Mouse (Mus musculus): Measurements from ENCODE around the gene Mri1. TPM values are rescaled to one million over a fixed set of nuclear protein-coding genes. Genes with fewer than 3 reads are reported as not detected.
A peak's percentile ranks its signal among the peaks of the same experiment; 100 is the strongest.
"Not testable (repeated sequence)": the region's sequence is repeated elsewhere in the genome, so short reads cannot be mapped to it uniquely, and the experiment has no call there.

The Mri1 gene
- polyA plus RNA-seq (2014; fragmentation: Nextera tagmentation; extraction: Ambion mirVana) = 39.9 and 40.2 TPM in 2 replicates

DNA sequence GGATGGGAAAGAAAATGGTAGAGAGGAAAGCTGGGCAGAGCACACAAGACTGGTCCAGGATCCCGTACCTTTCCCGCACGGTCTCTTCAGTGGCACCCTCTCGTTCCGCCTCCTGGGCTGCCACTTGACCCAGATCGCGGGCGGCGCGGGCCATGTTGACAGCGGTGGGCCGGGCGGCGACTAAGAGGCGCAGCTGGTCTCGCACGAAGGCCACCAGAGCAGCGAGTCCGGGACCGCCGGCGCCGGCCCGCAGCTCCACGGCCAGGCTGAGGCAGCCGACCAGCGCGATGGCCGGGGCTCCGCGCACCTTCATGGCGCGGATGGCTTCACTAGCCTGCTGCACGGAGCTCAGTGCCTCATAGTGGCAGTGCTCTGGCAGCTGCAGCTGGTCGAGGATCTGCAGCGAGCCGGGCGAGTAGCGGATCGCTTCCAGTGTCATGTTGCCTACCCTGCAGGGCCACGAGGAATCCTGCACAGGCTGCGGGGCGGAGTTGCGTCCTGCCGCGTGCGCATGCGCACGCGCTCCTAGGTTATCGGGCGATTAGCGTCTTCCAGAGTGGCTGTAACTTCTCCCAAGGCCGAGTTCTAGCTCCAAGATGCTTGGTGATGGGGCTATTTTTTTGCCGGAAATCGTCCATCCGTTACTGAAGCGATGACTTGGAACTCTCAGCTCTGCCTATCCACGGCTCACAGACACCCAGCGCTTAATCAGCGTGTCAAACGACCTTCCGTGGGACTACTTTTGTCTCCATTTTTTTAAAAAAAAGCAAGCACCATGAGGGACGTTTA is at the start of gene Mri1:
TSS of gene Mri1 (minus strand) at position 505 of the 789 bp plus-strand sequence.
- Histone ChIP-seq H3K36me3 (ENCODE audit: control insufficient read depth, insufficient read depth, low read length) (peaks cover 66% of the 10 kb centered on the region), H3K9ac (replicated peaks; ENCODE audit: low read length) (peak within 1 kb of the TSS; percentile 71), H3K27me3 (ENCODE audit: control insufficient read depth, insufficient read depth, low read length) (no peaks in the 10 kb centered on the region), H3K27ac (replicated peaks; ENCODE audit: low read depth, low read length) (peak within 1 kb of the TSS; percentile 89), H3K4me2 (ENCODE audit: low read length) (peak within 1 kb of the TSS; percentile 87), H3K9me3 (ENCODE audit: control insufficient read depth, low read length) (no peaks in the 10 kb centered on the region), H3K4me1 (ENCODE audit: control insufficient read depth, insufficient read depth, low read length) (peaks cover 15% of the 10 kb centered on the region), H3K4me3 (replicated peaks; ENCODE audit: low read depth, low read length) (peak within 1 kb of the TSS; percentile 66)
- ATAC-seq (ENCODE audit: low FRiP score, low TSS enrichment) (peak; percentile 88), DNase-seq (peak; percentile 97)
- under 1% methylated on average over 64 of the region's 64 CpGs for WGBS

GRCm38 (mm10) chr8:84303951-84304350 is 46.8 kb upstream of the Mri1 start:
- Histone ChIP-seq H3K9ac (replicated peaks; ENCODE audit: low read length) (no peak overlapping the region), H3K27ac (replicated peaks; ENCODE audit: low read depth, low read length) (no peak overlapping the region), H3K9me3 (ENCODE audit: control insufficient read depth, low read length) (no peaks in the 10 kb centered on the region; the same call in 1 of the 2 replicates), H3K36me3 (ENCODE audit: control insufficient read depth, insufficient read depth, low read length) (no peaks in the 10 kb centered on the region), H3K4me2 (ENCODE audit: low read length) (no peak overlapping the region), H3K4me3 (replicated peaks; ENCODE audit: low read depth, low read length) (no peak overlapping the region), H3K4me1 (ENCODE audit: control insufficient read depth, insufficient read depth, low read length) (no peaks in the 10 kb centered on the region), H3K27me3 (ENCODE audit: control insufficient read depth, insufficient read depth, low read length) (no peaks in the 10 kb centered on the region)
- WGBS = 91% methylated on average over 2 of the region's 2 CpGs
- no peak for DNase-seq
- no peak for ATAC-seq (ENCODE audit: low FRiP score, low TSS enrichment)

GRCm38 (mm10) chr8:84297029-84297785 is 40.1 kb upstream of the Mri1 start:
- H3K27me3 ChIP-seq (ENCODE audit: control insufficient read depth, insufficient read depth, low read length) = no peaks in the 10 kb centered on the region
- no peak overlapping the region for H3K27ac ChIP-seq (replicated peaks; ENCODE audit: low read depth, low read length)
- no peaks in the 10 kb centered on the region for H3K36me3 ChIP-seq (ENCODE audit: control insufficient read depth, insufficient read depth, low read length)
- WGBS = 63% methylated on average over 5 of the region's 5 CpGs
- H3K4me3 ChIP-seq (replicated peaks; ENCODE audit: low read depth, low read length) = no peak overlapping the region
- DNase-seq (no peak), ATAC-seq (ENCODE audit: low FRiP score, low TSS enrichment) (no peak)
- H3K4me2 ChIP-seq (ENCODE audit: low read length) = no peak overlapping the region
- no peaks in the 10 kb centered on the region; the same call in 1 of the 2 replicates for H3K9me3 ChIP-seq (ENCODE audit: control insufficient read depth, low read length)
- H3K9ac ChIP-seq (replicated peaks; ENCODE audit: low read length) = no peak overlapping the region
- H3K4me1 ChIP-seq (ENCODE audit: control insufficient read depth, insufficient read depth, low read length) = no peaks in the 10 kb centered on the region

DNA sequence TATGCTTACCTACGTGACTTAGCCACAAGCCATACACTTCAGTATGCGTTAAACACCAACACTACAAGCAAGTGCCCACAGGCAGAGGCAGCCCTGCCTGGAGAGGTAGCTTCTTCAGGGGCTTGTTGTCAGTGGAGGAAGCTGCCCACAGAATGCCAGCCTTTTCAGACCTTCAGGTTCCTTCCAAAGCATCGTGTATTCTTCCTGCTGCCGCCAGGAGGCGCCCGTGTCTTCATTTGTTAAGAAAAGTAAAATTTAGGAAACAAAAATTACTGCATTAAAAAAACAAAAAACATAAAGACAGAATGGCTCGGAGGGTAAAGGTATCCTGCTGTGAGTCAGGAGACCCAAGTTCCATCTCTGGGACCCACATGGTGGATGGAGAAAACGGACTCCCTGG is 34.6 kb upstream of the Mri1 start:
- Histone ChIP-seq H3K4me2 (ENCODE audit: low read length) (no peak overlapping the region), H3K36me3 (ENCODE audit: control insufficient read depth, insufficient read depth, low read length) (no peaks in the 10 kb centered on the region), H3K27ac (replicated peaks; ENCODE audit: low read depth, low read length) (no peak overlapping the region), H3K9me3 (ENCODE audit: control insufficient read depth, low read length) (no peaks in the 10 kb centered on the region), H3K4me1 (ENCODE audit: control insufficient read depth, insufficient read depth, low read length) (no peaks in the 10 kb centered on the region), H3K27me3 (ENCODE audit: control insufficient read depth, insufficient read depth, low read length) (no peaks in the 10 kb centered on the region), H3K4me3 (replicated peaks; ENCODE audit: low read depth, low read length) (no peak overlapping the region), H3K9ac (replicated peaks; ENCODE audit: low read length) (no peak overlapping the region)
- WGBS = 24% methylated on average over 8 of the region's 8 CpGs
- ATAC-seq (ENCODE audit: low FRiP score, low TSS enrichment) = no peak
- peak; percentile 88 for DNase-seq

- no peak for ATAC-seq (ENCODE audit: low FRiP score, low TSS enrichment)
- no peaks in the 10 kb centered on the region for H3K36me3 ChIP-seq (ENCODE audit: control insufficient read depth, insufficient read depth, low read length)
- no peak overlapping the region for H3K4me2 ChIP-seq (ENCODE audit: low read length)
- H3K9me3 ChIP-seq (ENCODE audit: control insufficient read depth, low read length) = no peaks in the 10 kb centered on the region
- H3K9ac ChIP-seq (replicated peaks; ENCODE audit: low read length) = no peak overlapping the region
- H3K27me3 ChIP-seq (ENCODE audit: control insufficient read depth, insufficient read depth, low read length) = no peaks in the 10 kb centered on the region
- 63% methylated on average over 5 of the region's 5 CpGs for WGBS
- no peak overlapping the region for H3K4me3 ChIP-seq (replicated peaks; ENCODE audit: low read depth, low read length)
- no peak for DNase-seq
- H3K27ac ChIP-seq (replicated peaks; ENCODE audit: low read depth, low read length) = no peak overlapping the region
- no peaks in the 10 kb centered on the region for H3K4me1 ChIP-seq (ENCODE audit: control insufficient read depth, insufficient read depth, low read length)
These were observed 34.0 kb upstream of the Mri1 start for GRCm38 (mm10) chr8:84291086-84291485.

DNA sequence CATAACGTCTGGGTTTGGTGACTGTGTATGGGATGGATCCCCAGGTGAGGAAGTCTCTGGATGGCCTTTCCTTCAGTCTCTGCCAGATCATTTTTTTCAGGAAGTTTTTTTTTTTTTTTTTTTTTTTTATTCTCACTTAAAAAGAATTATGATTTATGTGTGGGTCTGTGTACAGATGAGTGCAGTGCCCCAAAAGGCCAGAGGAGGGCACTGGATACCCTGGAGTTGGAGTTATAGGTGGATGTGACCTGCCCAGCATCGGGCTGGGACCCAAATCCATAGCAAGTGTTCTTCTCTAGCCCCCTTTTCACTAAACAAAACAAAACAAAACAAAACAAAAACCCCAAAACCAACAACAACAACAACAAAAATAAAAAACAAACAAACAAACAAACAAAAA is 31.8 kb upstream of the Mri1 start:
- H3K9ac ChIP-seq (replicated peaks; ENCODE audit: low read length) = no peak overlapping the region
- no peak overlapping the region for H3K4me2 ChIP-seq (ENCODE audit: low read length)
- H3K27ac ChIP-seq (replicated peaks; ENCODE audit: low read depth, low read length) = no peak overlapping the region
- peak; percentile 31 for DNase-seq
- H3K36me3 ChIP-seq (ENCODE audit: control insufficient read depth, insufficient read depth, low read length) = no peaks in the 10 kb centered on the region
- 55% methylated on average over 2 of the region's 2 CpGs for WGBS
- no peak overlapping the region for H3K4me3 ChIP-seq (replicated peaks; ENCODE audit: low read depth, low read length)
- H3K9me3 ChIP-seq (ENCODE audit: control insufficient read depth, low read length) = no peaks in the 10 kb centered on the region
- no peak for ATAC-seq (ENCODE audit: low FRiP score, low TSS enrichment)
- H3K27me3 ChIP-seq (ENCODE audit: control insufficient read depth, insufficient read depth, low read length) = no peaks in the 10 kb centered on the region
- no peaks in the 10 kb centered on the region for H3K4me1 ChIP-seq (ENCODE audit: control insufficient read depth, insufficient read depth, low read length)

DNA sequence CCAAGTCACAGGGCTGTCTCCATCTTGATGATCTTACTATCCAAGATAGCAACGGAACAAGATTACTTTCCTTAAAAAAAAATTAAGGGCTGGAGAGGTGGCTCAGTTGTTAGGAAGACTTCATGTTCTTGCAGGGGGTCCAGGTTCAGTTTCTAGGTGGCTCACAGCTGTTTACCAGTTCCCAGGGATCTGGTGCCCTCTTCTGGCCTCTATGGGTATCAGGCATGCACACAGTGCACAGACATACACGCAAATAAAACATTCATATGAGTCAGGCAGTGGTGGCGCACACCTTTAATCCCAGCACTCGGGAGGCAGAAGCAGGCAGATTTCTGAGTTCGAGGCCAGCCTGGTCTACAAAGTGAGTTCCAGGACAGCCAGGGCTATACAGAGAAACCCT is 28.5 kb upstream of the Mri1 start:
- not testable (repeated sequence) for H3K36me3 ChIP-seq (ENCODE audit: control insufficient read depth, insufficient read depth, low read length); H3K4me1 ChIP-seq (ENCODE audit: control insufficient read depth, insufficient read depth, low read length); H3K27me3 ChIP-seq (ENCODE audit: control insufficient read depth, insufficient read depth, low read length); H3K27ac ChIP-seq (replicated peaks; ENCODE audit: low read depth, low read length); H3K4me3 ChIP-seq (replicated peaks; ENCODE audit: low read depth, low read length); ATAC-seq (ENCODE audit: low FRiP score, low TSS enrichment); H3K9me3 ChIP-seq (ENCODE audit: control insufficient read depth, low read length); H3K9ac ChIP-seq (replicated peaks; ENCODE audit: low read length); H3K4me2 ChIP-seq (ENCODE audit: low read length)
- 64% methylated on average over 5 of the region's 5 CpGs for WGBS
- peak; percentile 43 for DNase-seq

DNA sequence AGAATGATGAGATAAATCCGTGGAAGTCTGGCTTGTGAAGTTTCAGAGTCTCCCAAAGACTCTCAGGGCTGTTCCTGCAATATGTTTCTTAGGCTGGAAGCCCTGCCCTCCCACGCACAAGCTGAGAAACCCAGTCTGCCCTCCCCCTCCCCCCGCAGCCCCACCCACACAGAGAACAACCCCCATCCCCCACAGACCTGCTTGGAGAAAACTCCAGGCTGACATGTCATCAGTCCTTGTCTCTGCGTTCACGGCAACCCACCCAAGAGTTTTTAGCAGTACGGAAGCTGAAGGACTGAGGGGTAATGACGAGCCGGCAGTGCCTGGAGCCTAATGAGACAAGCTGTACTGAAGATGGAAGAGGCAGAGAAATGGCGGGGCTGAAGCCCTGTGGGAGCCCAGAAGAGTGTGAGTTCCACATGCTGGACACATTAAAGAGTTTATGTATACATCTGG is 27.5 kb upstream of the Mri1 start:
- DNase-seq (no peak), ATAC-seq (ENCODE audit: low FRiP score, low TSS enrichment) (no peak)
- Histone ChIP-seq H3K27me3 (ENCODE audit: control insufficient read depth, insufficient read depth, low read length) (no peaks in the 10 kb centered on the region), H3K9ac (replicated peaks; ENCODE audit: low read length) (no peak overlapping the region), H3K4me3 (replicated peaks; ENCODE audit: low read depth, low read length) (no peak overlapping the region), H3K4me2 (ENCODE audit: low read length) (no peak overlapping the region), H3K27ac (replicated peaks; ENCODE audit: low read depth, low read length) (no peak overlapping the region), H3K36me3 (ENCODE audit: control insufficient read depth, insufficient read depth, low read length) (no peaks in the 10 kb centered on the region), H3K9me3 (ENCODE audit: control insufficient read depth, low read length) (no peaks in the 10 kb centered on the region), H3K4me1 (ENCODE audit: control insufficient read depth, insufficient read depth, low read length) (no peaks in the 10 kb centered on the region)
- WGBS = 40% methylated on average over 9 of the region's 9 CpGs

Measured in midbrain, embryonic 14.5 days (tissue).